Mouse (Mus musculus) hindbrain, embryonic 16.5 days (tissue): ENCODE results near the gene Tmem231. TPM values are rescaled to one million over a fixed set of nuclear protein-coding genes. Genes with fewer than 3 reads are reported as not detected.

Source experiments
- ATAC-seq: fragments of 200-750 bp; cut with Nextera tagmentation; 2 replicates; pipeline ENCODE4 v1.8.0; 2017; ENCODE audit warnings: moderate TSS enrichment, moderate library complexity
- H3K27ac ChIP-seq: fragments of 300-500 bp; sonication (generic); 2 replicates; pipeline ENCODE4 v1.5.1; 2014; ENCODE audit warnings: low read depth, mild to moderate bottlenecking, control low read depth, low read length, moderate library complexity
- H3K27me3 ChIP-seq: fragments of 300-500 bp; sonication (generic); replicated peaks from 2 replicates; pipeline ENCODE4 v1.6.1; 2014; ENCODE audit warnings: low read length; ENCODE audit not compliant: control insufficient read depth, insufficient read depth
- H3K36me3 ChIP-seq: fragments of 300-500 bp; sonication (generic); 2 replicates; pipeline ENCODE4 v1.6.1; 2014; ENCODE audit warnings: mild to moderate bottlenecking, low read length, moderate library complexity, mixed read lengths; ENCODE audit not compliant: control insufficient read depth, insufficient read depth
- H3K4me1 ChIP-seq: fragments of 300-500 bp; sonication (generic); 2 replicates; pipeline ENCODE4 v1.6.1; 2014; ENCODE audit warnings: low read depth, low read length; ENCODE audit not compliant: control insufficient read depth, insufficient read depth
- H3K4me2 ChIP-seq: fragments of 300-500 bp; sonication (generic); 2 replicates; pipeline ENCODE4 v1.6.1; 2014; ENCODE audit warnings: mild to moderate bottlenecking, low read length, control low read depth, moderate library complexity
- H3K4me3 ChIP-seq: fragments of 300-500 bp; sonication (generic); 2 replicates; pipeline ENCODE4 v1.5.1; 2014; ENCODE audit warnings: mild to moderate bottlenecking, low read length, control low read depth, moderate library complexity
- H3K9ac ChIP-seq: fragments of 300-500 bp; sonication (generic); 2 replicates; pipeline ENCODE4 v1.6.1; 2014; ENCODE audit warnings: low read depth, mild to moderate bottlenecking, control low read depth, low read length, moderate library complexity
- H3K9me3 ChIP-seq: fragments of 300-500 bp; sonication (generic); 2 replicates; pipeline ENCODE4 v1.6.1; 2014; ENCODE audit warnings: mild to moderate bottlenecking, low read length, moderate library complexity; ENCODE audit not compliant: control insufficient read depth
- WGBS: fragments of 180-500 bp; shearing (Covaris S2); extraction: QIAGEN DNeasy Blood & Tissue Kit; methylation state at CpG from one replicate; pipeline ENCODE4 v1.1.7; 2014; 5-methylcytosine and 5-hydroxymethylcytosine counted together
- polyA plus RNA-seq: library from polyadenylated mRNA; unstranded; fragments of >200 nt; fragmentation: Nextera tagmentation; extraction: Ambion mirVana; gene quantifications from 2 replicates; pipeline ENCODE4 v1.2.1, GENCODE M21; 2015

Tmem231 gene
- polyA plus RNA-seq, 1 experiment from 2014 or later = 19.5 TPM

GRCm38 (mm10) chr8:111954844-111955594 lies 21.3 kb upstream of the Tmem231 start:
- no peak for ATAC-seq
- no peak overlapping the region for H3K9ac ChIP-seq
- no peaks in the 10 kb centered on the region for H3K9me3 ChIP-seq
- no peak overlapping the region for H3K4me2 ChIP-seq
- H3K36me3 ChIP-seq = peaks cover 21% of the 10 kb centered on the region
- H3K4me3 ChIP-seq = no peak overlapping the region
- H3K27me3 ChIP-seq = no peaks in the 10 kb centered on the region
- no peaks in the 10 kb centered on the region for H3K4me1 ChIP-seq
- no peak overlapping the region for H3K27ac ChIP-seq
- WGBS = 93% methylated on average over 4 of the region's 4 CpGs

- Histone ChIP-seq H3K36me3 (peaks cover 35% of the 10 kb centered on the region), H3K4me1 (no peaks in the 10 kb centered on the region), H3K9me3 (no peaks in the 10 kb centered on the region), H3K27me3 (no peaks in the 10 kb centered on the region), H3K4me3 (no peak overlapping the region), H3K9ac (no peak overlapping the region), H3K27ac (no peak overlapping the region), H3K4me2 (no peak overlapping the region)
- WGBS = 91% methylated on average over 5 of the region's 5 CpGs
- ATAC-seq = no peak
These were observed 18.3 kb upstream of the Tmem231 start for GRCm38 (mm10) chr8:111951936-111952335.

GRCm38 (mm10) chr8:111951317-111951716 lies 17.6 kb upstream of the Tmem231 start:
- Histone ChIP-seq H3K9me3 (no peaks in the 10 kb centered on the region), H3K9ac (no peak overlapping the region), H3K4me3 (no peak overlapping the region), H3K4me1 (no peaks in the 10 kb centered on the region), H3K36me3 (peaks cover 30% of the 10 kb centered on the region), H3K27ac (no peak overlapping the region), H3K27me3 (no peaks in the 10 kb centered on the region), H3K4me2 (no peak overlapping the region)
- 95% methylated on average over 7 of the region's 7 CpGs for WGBS
- ATAC-seq = no peak

- no peak overlapping the region for H3K4me2 ChIP-seq
- 90% methylated on average over 3 of the region's 3 CpGs for WGBS
- H3K4me3 ChIP-seq = no peak overlapping the region
- H3K27me3 ChIP-seq = no peaks in the 10 kb centered on the region
- H3K9ac ChIP-seq = no peak overlapping the region
- no peak overlapping the region for H3K27ac ChIP-seq
- no peak for ATAC-seq
- peaks cover 29% of the 10 kb centered on the region for H3K36me3 ChIP-seq
- H3K9me3 ChIP-seq = no peaks in the 10 kb centered on the region
- H3K4me1 ChIP-seq = no peaks in the 10 kb centered on the region
These were observed 17.2 kb upstream of the Tmem231 start for GRCm38 (mm10) chr8:111950846-111951245.

- 91% methylated on average over 8 of the region's 8 CpGs for WGBS
- H3K27me3 ChIP-seq = no peaks in the 10 kb centered on the region
- no peak overlapping the region for H3K4me3 ChIP-seq
- ATAC-seq = no peak
- H3K4me2 ChIP-seq = no peak overlapping the region
- no peak overlapping the region for H3K9ac ChIP-seq
- no peaks in the 10 kb centered on the region for H3K9me3 ChIP-seq
- peaks cover 37% of the 10 kb centered on the region for H3K36me3 ChIP-seq
- H3K27ac ChIP-seq = no peak overlapping the region
- no peaks in the 10 kb centered on the region for H3K4me1 ChIP-seq
These were observed 14.3 kb upstream of the Tmem231 start for GRCm38 (mm10) chr8:111947954-111948353.

- H3K9me3 ChIP-seq = no peaks in the 10 kb centered on the region
- no peaks in the 10 kb centered on the region for H3K27me3 ChIP-seq
- ATAC-seq = no peak
- no peak overlapping the region for H3K4me3 ChIP-seq
- 86% methylated on average over 2 of the region's 2 CpGs for WGBS
- H3K9ac ChIP-seq = no peak overlapping the region
- peaks cover 37% of the 10 kb centered on the region for H3K36me3 ChIP-seq
- H3K27ac ChIP-seq = no peak overlapping the region
- no peak overlapping the region for H3K4me2 ChIP-seq
- H3K4me1 ChIP-seq = peaks cover 1% of the 10 kb centered on the region
These were observed 13.5 kb upstream of the Tmem231 start for GRCm38 (mm10) chr8:111947144-111947543.

- ATAC-seq = no peak
These were observed 9.9 kb upstream of the Tmem231 start for GRCm38 (mm10) chr8:111943544-111943943.

GRCm38 (mm10) chr8:111941101-111941454 lies 7.4 kb upstream of the Tmem231 start:
- ATAC-seq = peak; percentile 7; the same call in 1 of the 2 replicates
- Histone ChIP-seq H3K36me3 (peaks cover 16% of the 10 kb centered on the region), H3K27ac (peak overlapping the region; percentile 77), H3K27me3 (no peaks in the 10 kb centered on the region), H3K4me2 (peak overlapping the region; percentile 94), H3K4me3 (peak overlapping the region; percentile 99), H3K9ac (peak overlapping the region; percentile 91), H3K4me1 (peaks cover 18% of the 10 kb centered on the region), H3K9me3 (no peaks in the 10 kb centered on the region)
- 0% methylated on average over 20 of the region's 23 CpGs for WGBS

More at GRCm38 (mm10) chr8:111943544-111943943, 9.9 kb upstream of the Tmem231 start:
- H3K4me1 ChIP-seq = peaks cover 18% of the 10 kb centered on the region
- H3K4me3 ChIP-seq = no peak overlapping the region
- no peak overlapping the region for H3K27ac ChIP-seq
- 88% methylated on average over 2 of the region's 2 CpGs for WGBS
- peaks cover 28% of the 10 kb centered on the region for H3K36me3 ChIP-seq
- H3K9me3 ChIP-seq = no peaks in the 10 kb centered on the region
- H3K27me3 ChIP-seq = no peaks in the 10 kb centered on the region
- H3K9ac ChIP-seq = no peak overlapping the region
- H3K4me2 ChIP-seq = no peak overlapping the region

GRCm38 (mm10) chr8:111940171-111941100 lies 6.8 kb upstream of the Tmem231 start, which contains the start of gene Gabarapl2:
TSS of gene Gabarapl2 (plus strand) at chr8:111940703.
- Histone ChIP-seq H3K9me3 (no peaks in the 10 kb centered on the region), H3K4me2 (peak within 1 kb of the TSS; percentile 94), H3K36me3 (peaks cover 12% of the 10 kb centered on the region), H3K27ac (peak within 1 kb of the TSS; percentile 77), H3K27me3 (no peaks in the 10 kb centered on the region), H3K4me1 (peaks cover 18% of the 10 kb centered on the region), H3K9ac (peak within 1 kb of the TSS; percentile 91), H3K4me3 (peak within 1 kb of the TSS; percentile 99)
- peak; percentile 98 for ATAC-seq
- under 1% methylated on average over 62 of the region's 65 CpGs for WGBS
